Mouse (Mus musculus): Measurements from ENCODE around the gene 4930550L24Rik.

4930550L24Rik gene

GRCm38 (mm10) chrX:58909060-58909459 is at the start of gene 4930550L24Rik:
4930550L24Rik (plus strand) TSS chrX:58909360.
- no peak for DNase-seq (ENCODE audit: low read depth in 1 of 2, low spot score in 2 of 2)

GRCm38 (mm10) chrX:58900753-58901152 is 8.4 kb upstream of the 4930550L24Rik start:
- DNase-seq (ENCODE audit: low read depth in 1 of 2, low spot score in 2 of 2), result no peak

- no peak for DNase-seq (ENCODE audit: low read depth in 1 of 2, low spot score in 2 of 2)
Measured at GRCm38 (mm10) chrX:58967969-58968368, 58.8 kb downstream of the 4930550L24Rik start.
